Mouse (Mus musculus): ENCODE measurements around the gene Osmr. TPM values are rescaled to one million over a fixed set of nuclear protein-coding genes. Genes with fewer than 3 reads are reported as not detected.

Gene Osmr
- polyA plus RNA-seq, 1 experiment: 0.40 TPM

- no peak overlapping the region for H3K27ac ChIP-seq (ENCODE audit: insufficient read depth, low read depth, low read length)
- H3K4me3 ChIP-seq (ENCODE audit: insufficient read depth, low read length): no peak overlapping the region
- TF ChIP-seq CTCF (IDR thresholded peaks at IDR 0.05; ENCODE audit: low read depth, low read length) (no peak), POLR2A (IDR thresholded peaks at IDR 0.05; ENCODE audit: borderline replicate concordance, low read depth, low read length) (no peak)
- no peaks in the 10 kb centered on the region for H3K4me1 ChIP-seq (ENCODE audit: control insufficient read depth, insufficient read depth, low read length)
These were observed 81.9 kb downstream of the Osmr start for GRCm38 (mm10) chr15:6792846-6793245.

GRCm38 (mm10) chr15:6791648-6792047 is 83.1 kb downstream of the Osmr start:
- Histone ChIP-seq H3K4me1 (ENCODE audit: control insufficient read depth, insufficient read depth, low read length) (no peaks in the 10 kb centered on the region), H3K27ac (ENCODE audit: insufficient read depth, low read depth, low read length) (no peak overlapping the region), H3K4me3 (ENCODE audit: insufficient read depth, low read length) (no peak overlapping the region)
- TF ChIP-seq CTCF (IDR thresholded peaks at IDR 0.05; ENCODE audit: low read depth, low read length): no peak
- no peak for TF ChIP-seq POLR2A (IDR thresholded peaks at IDR 0.05; ENCODE audit: borderline replicate concordance, low read depth, low read length)

- no peak overlapping the region for H3K4me3 ChIP-seq (ENCODE audit: insufficient read depth, low read length)
- TF ChIP-seq CTCF (IDR thresholded peaks at IDR 0.05; ENCODE audit: low read depth, low read length): no peak
- TF ChIP-seq POLR2A (IDR thresholded peaks at IDR 0.05; ENCODE audit: borderline replicate concordance, low read depth, low read length): no peak
- H3K4me1 ChIP-seq (ENCODE audit: control insufficient read depth, insufficient read depth, low read length): no peaks in the 10 kb centered on the region
- no peak overlapping the region for H3K27ac ChIP-seq (ENCODE audit: insufficient read depth, low read depth, low read length)
These were observed 84.8 kb downstream of the Osmr start for GRCm38 (mm10) chr15:6790011-6790410.

- no peaks in the 10 kb centered on the region for H3K4me1 ChIP-seq (ENCODE audit: control insufficient read depth, insufficient read depth, low read length)
- no peak overlapping the region for H3K4me3 ChIP-seq (ENCODE audit: insufficient read depth, low read length)
- TF ChIP-seq POLR2A (IDR thresholded peaks at IDR 0.05; ENCODE audit: borderline replicate concordance, low read depth, low read length): no peak
- no peak for TF ChIP-seq CTCF (IDR thresholded peaks at IDR 0.05; ENCODE audit: low read depth, low read length)
- H3K27ac ChIP-seq (ENCODE audit: insufficient read depth, low read depth, low read length): no peak overlapping the region
These were observed 87.5 kb downstream of the Osmr start for GRCm38 (mm10) chr15:6787236-6787635.

GRCm38 (mm10) chr15:6786212-6786611 is 88.6 kb downstream of the Osmr start:
- Histone ChIP-seq H3K4me1 (ENCODE audit: control insufficient read depth, insufficient read depth, low read length) (no peaks in the 10 kb centered on the region), H3K4me3 (ENCODE audit: insufficient read depth, low read length) (no peak overlapping the region), H3K27ac (ENCODE audit: insufficient read depth, low read depth, low read length) (no peak overlapping the region)
- TF ChIP-seq CTCF (IDR thresholded peaks at IDR 0.05; ENCODE audit: low read depth, low read length): no peak
- TF ChIP-seq POLR2A (IDR thresholded peaks at IDR 0.05; ENCODE audit: borderline replicate concordance, low read depth, low read length): no peak

GRCm38 (mm10) chr15:6772265-6772664 is 102.5 kb downstream of the Osmr start:
- Histone ChIP-seq H3K27ac (ENCODE audit: insufficient read depth, low read depth, low read length) (no peak overlapping the region), H3K4me1 (ENCODE audit: control insufficient read depth, insufficient read depth, low read length) (no peaks in the 10 kb centered on the region), H3K4me3 (ENCODE audit: insufficient read depth, low read length) (no peak overlapping the region)
- TF ChIP-seq POLR2A (IDR thresholded peaks at IDR 0.05; ENCODE audit: borderline replicate concordance, low read depth, low read length) (no peak), CTCF (IDR thresholded peaks at IDR 0.05; ENCODE audit: low read depth, low read length) (no peak)

Other genes with a start within 250 kb of the Osmr start
- 12.9 and 13.5 TPM in 2 replicates for gene Rictor, start 166.6 kb downstream of the Osmr start, polyA plus RNA-seq (2012; ENCODE audit: insufficient read depth, insufficient read length, missing spikeins)
- 30.4 and 30.8 TPM in 2 replicates for gene Lifr, start 215.6 kb upstream of the Osmr start, polyA plus RNA-seq (2012; ENCODE audit: insufficient read depth, insufficient read length, missing spikeins)

All from bone marrow macrophage, adult 2 months (primary cell).